Mouse (Mus musculus): Measurements from ENCODE around the gene Rnf149.
"Not testable (repeated sequence)": the region's sequence is repeated elsewhere in the genome, so short reads cannot be mapped to it uniquely, and the experiment has no call there.

The Rnf149 gene

DNA sequence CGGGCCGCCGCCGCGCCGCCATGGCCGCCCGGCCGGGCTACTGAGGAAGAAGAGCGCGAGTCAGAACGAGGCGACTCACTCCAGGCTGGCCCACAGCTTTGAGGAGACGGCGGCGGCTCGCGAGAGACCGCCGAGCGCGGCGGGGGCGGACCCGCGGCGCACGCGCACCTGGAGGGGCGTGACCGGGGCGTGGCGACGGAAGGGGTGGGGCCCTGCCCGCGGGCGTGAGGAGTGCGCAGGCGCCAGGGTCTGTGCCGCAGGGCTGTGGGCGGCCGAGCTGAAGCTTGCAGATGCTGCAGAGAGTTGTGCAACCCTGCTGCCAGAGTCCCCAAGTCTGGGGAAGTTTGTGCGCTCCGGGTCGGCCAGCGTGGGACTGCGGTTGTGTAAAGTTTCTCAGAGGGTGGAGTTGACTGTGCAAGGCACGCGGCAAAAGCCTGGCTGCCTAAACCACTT, at the start of gene Rnf149:
Gene Rnf149 (minus strand): TSS at position 153 of the 453 bp plus-strand sequence.
- peak; percentile 97 for DNase-seq (ENCODE audit: low spot score in 2 of 2)

DNA sequence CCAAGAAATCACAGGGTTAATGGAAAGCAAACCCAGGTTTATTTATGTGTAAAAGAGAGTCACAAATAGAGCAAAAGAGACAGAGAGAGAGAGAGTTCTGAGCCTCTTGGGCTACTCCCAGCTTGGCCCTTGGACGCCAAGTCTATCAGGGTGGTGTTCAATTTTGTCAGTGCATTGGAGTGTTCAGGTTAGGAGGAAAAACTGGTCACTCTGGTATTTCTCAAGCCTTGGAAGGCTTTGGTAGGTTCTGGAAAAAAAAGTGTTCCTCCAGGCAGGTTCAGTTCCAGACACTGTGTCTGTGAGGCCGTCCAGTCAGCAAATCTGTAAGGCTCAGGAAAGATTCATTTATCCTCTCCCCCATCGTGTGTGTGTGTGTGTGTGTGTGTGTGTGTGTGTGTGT, 48.3 kb upstream of the Rnf149 start:
- no peak for DNase-seq (ENCODE audit: low spot score in 2 of 2)

DNA sequence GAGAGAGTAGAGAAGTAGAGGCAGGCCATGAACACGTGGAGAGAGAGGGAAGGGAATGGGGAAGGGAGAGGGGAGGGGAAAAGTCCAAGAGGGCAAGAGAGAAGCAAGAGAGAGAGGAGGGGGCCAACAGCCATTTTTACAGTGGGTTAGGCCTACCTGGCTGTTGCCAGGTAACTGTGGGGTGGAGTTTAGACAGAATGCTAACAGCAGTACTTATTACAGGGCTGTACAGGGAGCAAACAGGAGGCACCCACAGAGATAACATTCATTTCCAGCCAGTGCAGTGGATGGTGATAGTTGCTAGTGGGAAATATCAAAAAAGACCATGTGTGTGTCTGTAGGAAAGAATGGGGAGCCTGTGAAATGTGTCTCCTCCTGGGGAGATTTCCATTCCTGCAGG, 46.5 kb upstream of the Rnf149 start:
- DNase-seq (ENCODE audit: low spot score in 2 of 2), result no peak

DNA sequence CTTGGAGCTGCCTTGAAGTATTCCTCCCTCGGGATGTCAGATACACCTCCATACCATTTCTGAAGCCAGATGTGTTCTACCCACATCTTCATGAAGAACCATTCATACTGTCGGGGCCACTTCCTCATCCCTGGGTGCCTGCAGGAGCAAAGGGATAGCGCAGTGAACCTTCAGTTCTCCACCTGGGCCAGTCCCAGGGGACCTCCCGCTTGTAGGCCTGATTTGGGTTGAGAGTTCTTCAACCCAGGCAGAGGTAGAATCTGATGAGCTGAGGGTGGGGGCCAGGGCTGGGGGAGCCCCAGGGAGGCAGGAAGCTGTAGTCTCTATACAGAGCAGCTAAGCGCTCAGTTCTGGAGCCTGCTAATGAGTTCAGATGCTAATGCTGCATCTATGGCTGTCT, 45.9 kb upstream of the Rnf149 start:
- DNase-seq (ENCODE audit: low spot score in 2 of 2), result no peak

DNA sequence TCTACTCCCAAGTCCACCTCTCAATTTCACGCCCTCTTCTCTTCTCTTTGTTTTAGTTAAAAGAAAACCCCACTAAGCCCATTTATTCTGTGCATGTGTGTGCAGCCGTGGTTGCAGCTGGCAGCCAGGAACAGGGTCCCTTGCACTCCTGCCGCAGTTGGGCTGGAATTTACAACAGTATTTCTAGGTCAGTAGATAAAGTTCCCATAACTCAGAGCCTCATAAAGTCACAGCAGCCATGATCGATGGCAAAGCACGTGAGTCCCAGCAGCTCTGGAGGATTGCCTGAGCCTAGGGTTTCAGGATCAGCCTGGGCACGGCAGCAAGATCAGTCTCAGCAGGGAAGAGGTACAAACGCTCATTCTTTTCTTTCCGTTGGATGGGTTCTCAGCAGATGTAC, 41.3 kb upstream of the Rnf149 start:
- no peak for DNase-seq (ENCODE audit: low spot score in 2 of 2)

DNA sequence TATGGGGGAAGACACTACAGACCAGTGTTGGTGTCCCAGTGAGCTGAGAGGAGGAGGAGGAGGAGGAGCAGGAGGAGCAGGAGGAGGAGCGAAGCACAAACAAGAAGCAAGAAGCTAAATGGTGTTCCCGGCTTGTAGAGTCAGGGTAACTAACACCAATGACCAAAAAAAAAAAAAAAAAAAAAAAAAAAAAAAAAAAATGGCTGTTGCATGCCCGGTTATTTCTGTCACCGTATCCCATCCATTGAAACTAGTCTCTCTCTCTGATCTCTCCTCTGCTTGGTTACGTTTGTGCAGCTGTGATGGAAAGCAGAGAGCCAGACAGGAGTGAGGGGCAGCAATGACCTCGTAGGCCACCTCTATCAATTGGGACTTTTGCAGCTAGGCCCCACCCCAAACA, 38.3 kb upstream of the Rnf149 start:
- no peak for DNase-seq (ENCODE audit: low spot score in 2 of 2)

DNA sequence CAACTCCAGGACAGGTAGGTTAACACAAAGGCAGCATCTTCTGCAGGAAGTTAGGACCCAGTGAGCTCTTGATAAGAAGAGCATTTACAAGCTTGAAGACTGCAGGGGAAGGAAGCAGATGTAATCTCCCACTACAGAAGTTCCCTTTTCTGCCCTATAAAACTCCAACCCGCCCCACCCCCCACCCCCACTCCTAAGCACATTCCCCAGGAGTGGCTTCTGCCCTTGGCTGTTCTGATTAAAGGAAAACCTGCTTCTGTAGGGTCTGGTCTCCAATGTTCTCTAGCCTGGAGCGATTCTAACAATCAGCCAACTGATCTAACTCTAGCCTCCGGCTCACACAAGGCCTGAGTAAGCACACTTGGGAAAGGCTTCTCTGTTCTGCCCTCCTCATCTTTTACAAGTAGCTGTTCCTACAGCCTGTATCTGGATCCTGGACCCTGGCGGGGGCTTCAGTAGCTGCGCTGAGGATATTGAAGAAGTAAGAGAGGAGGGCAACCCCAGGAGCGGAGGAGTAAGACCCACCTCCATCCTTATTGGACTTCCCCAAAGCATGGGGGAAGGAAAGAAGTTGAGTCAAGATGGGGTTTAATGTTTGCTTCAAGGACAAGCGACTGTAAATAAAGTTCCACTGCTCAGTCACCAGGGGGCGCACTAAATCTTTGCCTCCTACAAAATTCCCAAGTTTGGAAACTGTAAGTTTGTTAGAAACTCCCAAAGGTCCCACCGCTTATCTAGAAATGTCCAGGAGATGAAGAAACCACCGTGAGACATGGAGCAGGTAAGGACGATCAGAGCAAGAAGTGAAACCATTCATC, 37.5 kb upstream of the Rnf149 start:
- peak in 1 of 2 experiments; percentile 77 for DNase-seq (ENCODE audit: low spot score in 2 of 2)

DNA sequence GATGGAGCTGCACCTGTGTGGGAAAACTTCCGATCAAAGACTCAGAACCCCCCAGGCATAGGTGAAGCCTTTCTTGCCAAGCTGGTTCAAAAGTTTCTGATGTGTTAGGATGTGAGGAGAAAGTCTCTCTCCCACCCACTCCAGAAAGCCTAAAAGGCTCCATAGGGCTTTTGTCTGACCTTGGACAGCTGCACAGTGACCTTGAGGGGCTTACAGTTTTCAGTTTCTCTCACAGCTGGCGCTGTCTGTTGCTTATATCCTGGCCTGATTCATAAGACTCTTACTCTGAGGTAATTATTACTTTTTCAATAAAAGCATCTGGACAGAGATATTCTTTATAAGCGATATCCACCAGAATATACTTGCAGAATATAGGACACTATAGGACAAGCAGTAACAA, 35.9 kb upstream of the Rnf149 start:
- DNase-seq (ENCODE audit: low spot score in 2 of 2), result no peak

DNA sequence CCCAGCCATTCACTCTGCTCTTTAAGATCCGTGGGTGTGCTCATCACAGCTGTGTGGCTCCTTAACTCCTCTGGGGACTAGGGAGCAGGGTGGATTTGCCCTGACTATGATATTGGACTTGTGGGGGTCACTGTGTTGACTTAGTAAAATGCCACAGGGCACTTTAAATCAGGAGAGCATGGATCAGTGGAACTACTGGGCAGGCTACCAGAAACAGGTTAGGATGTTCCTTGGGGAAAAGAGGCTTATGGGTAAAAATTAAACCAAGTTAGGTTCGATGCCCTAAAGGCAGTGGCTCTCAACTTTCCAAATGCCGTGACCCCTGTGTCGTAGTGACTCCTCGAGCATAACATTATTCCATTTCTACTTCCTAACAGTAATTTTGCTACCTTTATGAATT, 35.3 kb upstream of the Rnf149 start:
- DNase-seq (ENCODE audit: low spot score in 2 of 2), result no peak

DNA sequence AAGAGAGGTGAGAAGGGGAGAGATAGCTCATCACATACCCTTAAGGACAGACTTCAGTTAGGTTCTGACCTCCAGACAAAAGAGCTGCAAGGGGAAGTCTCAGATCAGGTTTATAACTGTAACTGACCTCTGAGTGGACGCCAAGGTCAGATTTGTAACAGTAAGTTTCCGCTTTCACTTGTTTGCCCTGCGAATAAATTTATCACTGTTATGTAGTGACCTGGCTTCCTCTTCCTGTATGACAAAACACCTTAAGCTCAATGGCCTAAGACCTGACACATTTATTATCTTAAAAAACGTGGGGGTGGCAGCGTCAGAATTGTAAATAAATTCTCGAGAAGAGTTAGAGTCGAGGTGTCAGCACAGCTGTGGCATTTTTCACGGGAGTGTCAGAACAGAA, 31.3 kb upstream of the Rnf149 start:
- DNase-seq (ENCODE audit: low spot score in 2 of 2), result no peak

DNA sequence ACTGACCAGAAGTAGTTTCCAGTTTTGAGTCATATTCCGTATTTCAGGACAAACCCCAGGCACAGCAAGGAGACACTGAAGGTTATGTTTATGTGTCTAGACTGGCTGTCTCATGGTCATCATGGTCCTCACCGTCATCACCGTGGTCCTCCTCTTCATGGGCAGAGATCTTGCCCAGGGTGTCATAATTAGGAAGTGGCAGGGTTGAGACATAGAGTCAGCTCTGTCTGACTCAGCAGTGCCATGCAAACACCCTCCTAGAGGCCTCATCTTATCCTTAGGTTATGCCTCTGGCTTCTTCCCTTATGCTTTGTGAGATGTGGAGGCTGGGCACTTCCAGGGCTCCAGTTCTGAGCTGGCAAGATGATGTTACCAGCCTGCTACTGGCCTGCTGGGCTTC, 25.3 kb upstream of the Rnf149 start:
- DNase-seq (ENCODE audit: low spot score in 2 of 2), result no peak

DNA sequence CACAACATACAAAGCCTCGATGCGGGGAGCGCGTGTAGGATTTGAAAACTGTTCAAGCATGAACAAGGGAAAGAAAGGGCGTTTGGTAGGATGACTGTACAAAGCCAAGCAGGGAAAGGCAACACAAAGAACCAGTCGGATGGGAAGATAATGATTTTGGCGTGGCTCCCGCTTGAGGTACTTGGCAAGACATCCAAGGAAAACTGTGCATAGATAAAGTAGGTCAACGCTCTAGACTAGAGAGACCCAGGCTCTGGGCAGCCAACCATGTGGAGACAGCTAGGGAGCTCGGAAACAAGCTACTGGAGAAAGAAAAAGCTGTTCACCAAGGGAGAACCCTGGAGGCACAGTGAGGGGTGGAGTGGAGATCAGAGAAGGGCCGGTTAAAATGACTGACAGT, 21.5 kb upstream of the Rnf149 start:
- DNase-seq (ENCODE audit: low spot score in 2 of 2), result peak; percentile 75 to 77

DNA sequence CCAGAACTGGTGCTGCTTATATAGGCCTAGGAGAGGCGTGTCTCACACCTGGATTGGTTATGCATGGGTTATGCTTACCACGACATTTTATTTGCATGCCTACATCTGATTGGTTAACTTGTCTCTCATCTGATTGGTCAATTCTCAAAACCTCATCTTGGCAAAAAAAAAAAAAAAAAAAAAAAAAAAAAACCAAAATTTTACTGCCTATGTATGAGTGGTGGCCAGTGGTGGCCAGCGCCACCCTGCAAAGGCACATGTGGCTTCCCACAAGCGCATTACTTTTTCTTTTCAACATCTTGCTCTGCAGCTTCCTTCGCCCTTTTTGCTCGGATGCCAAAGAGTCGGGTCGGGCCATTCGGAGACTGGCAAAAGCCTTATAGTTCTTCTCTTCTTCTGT, 19.9 kb upstream of the Rnf149 start:
- not testable (repeated sequence) for DNase-seq (ENCODE audit: low spot score in 2 of 2)

DNA sequence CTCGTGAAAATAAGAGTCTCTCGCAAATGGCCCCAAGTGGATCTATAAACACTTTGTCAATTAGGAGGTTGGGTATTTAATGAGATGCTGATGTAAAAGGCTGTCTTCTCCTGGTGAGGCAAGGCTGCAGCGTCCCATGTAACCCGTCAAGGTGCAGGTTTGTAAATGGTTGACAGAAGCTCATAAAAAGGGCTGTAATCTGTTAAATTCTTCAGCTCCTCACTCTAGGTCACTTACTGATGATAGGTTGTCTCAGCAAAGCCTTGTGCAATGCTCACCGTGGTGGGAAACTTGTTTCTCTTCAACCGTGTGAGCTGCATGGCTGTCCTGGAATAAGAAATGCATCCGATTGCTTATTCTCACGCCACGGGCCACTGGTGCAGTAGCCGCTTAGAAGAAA, 16.6 kb upstream of the Rnf149 start:
- DNase-seq (ENCODE audit: low spot score in 2 of 2), result no peak

DNA sequence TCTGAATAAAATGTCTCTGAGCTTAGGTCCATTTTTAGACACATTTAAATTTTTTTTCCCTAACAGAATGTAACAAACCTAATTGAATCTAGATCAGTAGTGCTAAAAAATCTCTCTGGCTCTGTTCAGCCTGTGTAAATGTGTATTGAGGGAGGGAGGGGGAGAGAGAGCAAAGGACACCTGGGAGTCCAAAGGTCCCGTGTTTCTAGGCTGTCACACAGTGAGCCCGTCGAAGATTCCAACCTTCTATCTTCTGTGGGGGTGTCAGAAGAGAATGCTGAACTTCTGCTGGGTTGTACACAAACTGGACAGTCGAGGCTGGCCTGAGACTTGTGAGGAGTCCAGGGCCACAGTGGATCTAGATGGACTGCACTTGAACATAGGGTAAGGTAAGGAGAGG, 14.9 kb upstream of the Rnf149 start:
- DNase-seq (ENCODE audit: low spot score in 2 of 2), result no peak

DNA sequence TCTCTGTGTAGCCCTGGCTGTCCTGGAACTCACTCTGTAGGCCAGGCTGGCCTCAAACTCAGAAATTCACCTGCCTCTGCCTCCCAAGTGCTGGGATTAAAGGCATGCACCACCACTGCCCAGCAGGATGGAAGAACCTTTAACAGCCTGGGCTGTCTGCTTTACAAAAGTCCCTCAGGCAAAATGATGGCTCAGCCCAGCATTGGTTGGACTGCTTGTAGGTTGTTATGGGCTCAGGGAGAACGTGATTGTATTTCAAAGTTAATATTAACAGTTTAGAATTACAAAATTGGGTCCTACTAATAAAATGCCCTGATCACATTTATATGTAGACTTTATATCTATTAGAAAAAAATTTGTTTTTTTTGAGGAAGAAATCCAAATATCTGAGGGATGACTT, 14.4 kb upstream of the Rnf149 start:
- DNase-seq (ENCODE audit: low spot score in 2 of 2), result not testable (repeated sequence)

DNA sequence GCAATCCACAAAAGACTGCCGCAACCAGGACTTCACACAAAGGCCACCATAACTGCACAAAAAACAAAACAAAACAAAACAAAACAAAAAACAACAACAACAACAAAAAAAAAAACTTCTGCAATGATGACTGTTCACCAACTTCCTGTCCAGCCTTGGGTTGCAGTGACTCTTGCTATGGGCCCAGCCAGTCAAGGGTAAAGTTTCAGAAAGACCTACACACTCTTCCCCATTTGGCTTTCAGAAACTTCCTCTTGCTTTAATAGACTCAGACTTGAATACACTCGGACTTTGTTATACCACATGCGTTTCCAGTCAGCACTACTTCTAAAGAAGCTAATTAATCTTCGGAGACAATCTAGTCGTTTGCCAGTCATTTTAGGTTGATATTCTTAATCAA, 13.0 kb upstream of the Rnf149 start:
- no peak for DNase-seq (ENCODE audit: low spot score in 2 of 2)

DNA sequence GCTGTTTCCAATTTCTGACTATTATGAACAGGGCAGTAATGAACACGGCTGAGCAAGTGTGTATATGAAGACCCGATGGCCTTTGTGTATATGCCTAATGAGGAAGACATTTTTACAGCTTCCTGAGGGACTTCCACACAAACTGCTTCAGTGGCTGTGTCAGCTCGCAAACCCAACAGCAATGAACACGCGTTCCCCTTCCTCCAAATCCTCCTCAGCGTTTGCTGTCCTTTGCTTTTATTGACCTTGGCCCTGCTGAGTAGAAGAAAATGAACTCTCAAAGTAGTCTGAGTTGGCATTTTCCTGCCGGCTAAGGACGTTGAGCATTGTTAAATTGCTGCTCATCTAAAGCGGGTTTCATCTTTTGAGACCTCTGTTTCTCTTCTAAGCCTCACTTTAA, 8.2 kb upstream of the Rnf149 start:
- DNase-seq (ENCODE audit: low spot score in 2 of 2), result no peak

DNA sequence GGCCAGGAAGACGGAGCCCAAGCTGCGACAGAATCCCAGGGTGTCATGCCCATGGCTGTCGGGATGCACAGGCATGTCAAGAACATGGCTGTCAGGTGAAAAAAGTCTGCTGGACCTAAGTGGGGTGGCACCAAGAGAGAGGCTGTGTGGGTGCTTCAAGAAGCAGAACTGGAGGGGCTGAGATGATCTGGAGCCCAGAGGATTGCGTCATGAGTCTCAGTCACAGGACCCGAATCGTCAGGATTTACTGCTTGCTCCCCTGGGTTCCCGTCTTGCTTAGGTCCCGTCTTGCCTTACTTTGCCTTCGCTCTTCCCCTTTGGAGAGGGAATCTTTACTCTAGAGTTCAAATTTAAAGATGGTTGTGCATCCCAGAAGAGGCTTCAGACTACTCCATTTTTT, 6.0 kb upstream of the Rnf149 start:
- no peak for DNase-seq (ENCODE audit: low spot score in 2 of 2)

DNA sequence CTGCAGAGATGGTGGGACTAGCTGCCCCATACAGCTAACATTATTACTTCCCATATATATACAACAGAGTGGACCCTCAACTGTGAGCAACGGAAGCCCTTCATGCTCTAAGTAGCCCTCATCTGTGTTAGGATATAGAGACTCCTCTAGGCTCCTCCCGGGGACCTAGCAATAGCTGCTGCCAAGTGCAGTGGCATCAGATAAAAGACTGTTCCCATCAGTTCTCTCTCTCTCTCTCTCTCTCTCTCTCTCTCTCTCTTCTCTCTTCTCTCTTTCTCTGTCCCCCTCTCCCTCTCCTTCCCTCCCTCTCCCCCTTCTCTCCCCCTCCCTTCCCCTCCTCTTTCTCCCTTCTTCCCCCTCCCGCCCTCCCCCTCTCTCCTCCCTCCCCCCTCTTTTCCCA, 4.0 kb upstream of the Rnf149 start:
- DNase-seq (ENCODE audit: low spot score in 2 of 2), result no peak

DNA sequence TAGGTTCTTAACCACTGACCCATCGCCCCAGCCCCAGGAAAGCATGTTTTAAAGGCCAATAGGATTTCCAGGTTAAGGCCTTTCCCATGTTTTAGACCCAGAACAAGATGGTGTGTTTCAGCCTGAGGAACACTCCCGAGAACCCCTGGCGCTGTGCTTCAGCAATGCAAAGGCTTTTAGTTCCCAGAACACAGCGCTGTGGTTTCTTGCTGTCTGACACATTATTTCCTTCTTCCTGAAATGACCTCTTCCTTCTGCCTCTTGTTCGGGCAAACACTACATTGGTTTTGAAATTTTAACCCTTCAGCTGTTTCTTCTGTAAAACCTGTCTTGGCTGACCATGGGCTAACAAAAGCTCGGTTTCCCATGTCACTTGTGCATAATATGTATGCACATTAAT, 1.9 kb upstream of the Rnf149 start:
- no peak for DNase-seq (ENCODE audit: low spot score in 2 of 2)

DNA sequence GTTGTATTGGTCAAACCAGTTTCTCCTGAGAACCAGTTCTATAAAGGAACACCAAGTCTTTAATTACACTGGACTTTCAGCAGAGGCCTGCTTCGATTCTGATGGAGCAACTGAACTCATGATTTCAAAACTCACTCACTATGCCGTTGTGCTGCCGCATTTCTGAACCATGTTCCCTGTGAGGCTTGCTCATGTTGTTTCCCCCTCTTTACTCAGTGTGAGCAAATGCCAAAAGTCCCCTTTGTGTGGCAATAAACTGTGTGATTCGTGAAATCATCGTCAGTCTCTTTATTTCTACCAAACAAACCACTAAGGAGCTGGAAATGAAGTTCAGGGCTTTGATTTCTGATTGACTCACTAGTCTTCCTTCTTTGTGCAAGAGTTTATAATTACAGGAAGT, 1.2 kb upstream of the Rnf149 start:
- no peak for DNase-seq (ENCODE audit: low spot score in 2 of 2)

DNA sequence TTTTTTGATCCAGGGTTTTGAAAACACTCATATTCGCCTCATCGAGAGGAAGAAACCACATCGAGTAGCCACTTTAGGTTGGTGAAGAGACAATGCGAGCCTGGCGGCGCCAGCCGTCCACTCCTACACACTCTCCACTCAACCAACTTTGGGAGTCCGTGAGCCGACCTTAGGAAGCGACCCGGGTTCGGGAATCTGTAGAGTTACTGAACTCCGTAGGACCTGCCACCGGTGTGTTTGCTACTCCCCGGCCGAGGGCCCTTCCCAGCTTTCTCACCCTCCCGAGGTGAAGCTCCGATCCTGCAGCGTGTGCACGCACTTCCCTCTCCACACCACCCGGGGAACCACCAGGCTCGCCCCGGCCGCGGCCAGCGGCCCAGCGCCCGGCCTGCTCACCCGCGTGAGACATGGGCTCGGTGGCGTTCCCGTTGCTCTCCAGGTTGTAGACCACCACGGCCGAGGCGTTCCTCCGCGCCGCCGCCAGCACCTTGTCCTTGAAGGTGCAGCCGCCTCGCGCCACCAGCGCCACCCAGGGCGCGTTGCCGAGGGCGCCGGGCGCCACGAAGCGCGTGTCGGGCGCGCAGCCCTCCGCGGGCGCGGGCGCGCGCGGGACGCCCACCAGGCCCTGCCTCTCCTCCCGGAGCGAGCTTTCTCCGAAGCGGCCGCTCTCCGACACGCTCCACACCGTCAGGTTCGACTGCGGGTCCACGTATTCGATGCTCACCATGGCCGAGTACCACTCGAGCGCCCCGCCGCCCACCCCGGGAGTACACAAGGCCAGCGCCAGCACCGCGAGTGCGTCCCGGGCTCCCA, 568 bp downstream of the Rnf149 start:
- peak in 1 of 2 experiments; percentile 73 for DNase-seq (ENCODE audit: low spot score in 2 of 2)
